Mouse (Mus musculus) heart, adult 9 months (tissue): ENCODE data around the gene Crebl2.

Experiments
- DNase-seq, 2 experiments: peaks; one replicate each; pipeline ENCODE4 v3.0.0; 2022; ENCODE audit warnings: low spot score in 2 of 2

Gene Crebl2

DNA sequence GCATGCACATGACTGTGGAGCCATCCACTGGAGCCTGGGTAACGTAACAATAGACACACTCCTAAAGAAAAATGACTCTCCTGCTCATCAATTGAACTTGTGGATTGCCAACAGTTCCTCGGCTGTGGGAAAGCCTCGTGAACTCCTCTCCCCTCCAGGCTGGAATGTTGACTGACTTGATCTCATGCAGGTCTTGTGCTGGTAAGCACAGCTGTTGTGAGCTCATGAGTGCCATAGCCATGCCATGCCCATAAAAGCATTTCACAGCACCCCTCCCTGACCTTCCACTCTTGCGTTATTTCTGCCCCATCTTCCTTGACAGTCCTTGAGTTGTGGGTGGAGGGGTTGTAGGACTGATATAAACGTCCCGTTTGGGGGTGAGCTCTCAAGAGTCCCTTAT, 9.5 kb upstream of the Crebl2 start:
- DNase-seq: no peak

DNA sequence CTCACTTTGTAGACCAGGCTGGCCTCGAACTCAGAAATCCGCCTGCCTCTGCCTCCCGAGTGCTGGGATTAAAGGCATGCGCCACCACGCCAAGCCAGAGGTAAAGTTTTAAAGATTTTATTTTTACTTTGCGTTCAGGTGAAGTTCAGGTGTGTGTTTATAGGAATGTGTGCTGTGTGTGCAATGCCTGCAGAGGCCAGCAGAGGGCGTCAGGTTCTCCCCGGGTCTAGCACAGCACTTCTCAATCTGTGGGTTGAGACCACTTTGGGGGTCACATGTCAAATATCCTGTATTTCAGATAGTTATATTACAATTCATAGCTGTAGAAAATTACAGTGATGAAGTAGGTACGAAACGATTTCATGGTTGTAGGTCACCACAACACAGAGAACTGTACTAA, 7.1 kb upstream of the Crebl2 start:
- DNase-seq: no peak

DNA sequence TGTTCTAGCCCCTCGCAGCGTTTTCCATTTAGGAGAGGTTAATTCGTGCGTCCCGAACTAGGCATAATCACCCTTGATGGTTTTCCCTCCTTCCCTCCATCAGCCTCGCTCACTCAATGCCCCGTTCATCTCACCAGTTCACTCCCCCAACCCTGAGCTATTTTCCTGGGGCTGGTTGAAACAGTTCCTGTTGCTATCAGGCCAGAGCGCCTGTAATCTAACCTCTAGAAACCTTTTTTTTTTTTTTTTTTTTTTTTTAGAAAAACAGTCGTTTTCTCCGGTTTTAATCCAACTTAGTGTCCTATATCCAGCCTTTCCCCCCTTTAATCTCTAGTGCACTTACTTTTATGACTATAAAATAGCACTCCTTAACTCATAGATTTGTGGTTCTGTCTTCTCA, 822 bp downstream of the Crebl2 start:
- DNase-seq: no peak

DNA sequence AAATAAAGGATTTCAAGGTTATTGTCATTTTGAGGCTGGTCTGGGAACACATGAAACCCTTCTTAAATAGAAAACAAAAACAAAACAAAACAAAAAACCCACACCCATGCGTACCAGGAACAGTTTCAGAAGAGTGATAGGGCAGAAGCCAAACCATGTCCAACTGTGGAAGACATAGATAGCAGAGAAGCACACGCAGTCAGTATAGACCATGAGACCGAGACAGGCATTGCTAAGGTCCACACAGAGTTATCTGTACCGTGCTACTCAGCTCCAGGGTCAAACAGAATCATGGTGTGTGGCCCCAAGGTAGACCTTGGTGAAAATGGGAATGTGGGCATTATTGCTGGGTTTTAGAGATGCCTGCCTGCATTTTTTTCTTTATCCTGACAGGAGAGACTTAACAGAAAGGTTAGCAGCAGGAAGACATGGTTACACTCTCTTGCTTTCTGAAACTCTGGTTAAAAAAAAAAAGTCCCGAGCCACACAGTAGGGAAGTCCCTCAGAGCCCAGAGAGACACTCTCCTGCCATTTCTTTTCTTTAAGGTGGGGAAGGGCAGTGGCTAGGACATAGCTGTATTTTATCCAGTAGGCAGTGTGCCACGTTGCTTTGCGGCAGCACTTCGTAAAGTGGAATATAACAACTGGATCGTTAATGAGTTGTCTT, 4.8 kb downstream of the Crebl2 start:
- DNase-seq: no peak

DNA sequence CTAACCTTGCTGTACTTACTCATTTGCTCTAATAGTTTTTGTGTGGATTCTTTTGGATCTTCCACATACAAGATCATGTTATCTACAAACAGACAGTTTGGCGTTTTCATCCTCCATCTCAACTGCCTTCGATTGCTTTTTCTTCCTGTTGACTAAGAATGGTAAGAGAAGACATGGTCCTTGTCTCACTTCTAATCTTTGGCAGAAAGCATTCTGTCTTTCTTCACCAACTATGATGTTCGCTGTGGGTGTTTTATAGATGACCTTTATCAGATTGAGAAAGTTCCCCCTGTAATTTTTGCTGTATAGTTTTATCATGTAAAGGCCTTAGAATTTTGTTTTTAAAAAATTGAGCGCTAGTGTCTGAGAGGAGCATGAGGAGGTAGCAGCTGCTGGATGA, 8.2 kb downstream of the Crebl2 start:
- DNase-seq: no peak

DNA sequence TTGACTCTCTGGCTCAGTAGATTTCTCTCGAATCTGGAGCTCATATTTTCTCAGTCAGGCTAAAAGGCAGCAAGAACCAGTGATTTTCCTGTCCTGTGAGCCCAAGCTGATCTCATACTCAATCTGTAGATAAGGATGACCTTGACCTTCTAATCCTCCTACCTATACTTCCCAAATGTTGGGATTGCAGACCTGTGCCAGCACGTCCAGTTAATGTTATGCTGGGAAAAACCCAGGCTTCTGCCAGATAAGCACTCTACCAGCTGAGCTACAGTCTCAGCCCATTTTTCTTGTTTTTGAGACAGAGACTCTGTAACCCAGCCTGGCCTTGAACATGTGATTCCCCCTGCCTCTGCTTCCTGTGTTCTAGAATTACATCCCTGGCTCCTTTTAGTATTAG, 10.4 kb downstream of the Crebl2 start:
- DNase-seq: no peak

DNA sequence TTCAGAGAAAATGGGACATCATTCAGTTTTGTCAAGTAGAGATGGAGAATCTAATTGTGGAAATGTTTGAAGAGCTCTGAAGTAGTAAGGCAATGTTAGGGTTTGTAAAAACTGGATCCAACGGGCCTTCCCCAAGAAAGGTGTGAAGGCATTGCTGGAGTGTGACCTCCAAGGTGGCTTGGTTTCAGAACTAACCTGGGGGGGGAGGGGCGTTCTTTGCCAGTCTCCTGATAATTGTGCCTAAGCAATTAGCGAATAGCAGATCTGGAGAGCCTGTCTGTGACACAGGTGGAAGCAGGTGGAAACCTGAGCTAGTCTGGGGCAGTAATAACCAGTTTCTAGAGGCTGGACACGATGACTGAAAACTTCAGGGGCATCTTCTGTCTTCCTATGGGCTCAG, 15.8 kb downstream of the Crebl2 start:
- DNase-seq: no peak

DNA sequence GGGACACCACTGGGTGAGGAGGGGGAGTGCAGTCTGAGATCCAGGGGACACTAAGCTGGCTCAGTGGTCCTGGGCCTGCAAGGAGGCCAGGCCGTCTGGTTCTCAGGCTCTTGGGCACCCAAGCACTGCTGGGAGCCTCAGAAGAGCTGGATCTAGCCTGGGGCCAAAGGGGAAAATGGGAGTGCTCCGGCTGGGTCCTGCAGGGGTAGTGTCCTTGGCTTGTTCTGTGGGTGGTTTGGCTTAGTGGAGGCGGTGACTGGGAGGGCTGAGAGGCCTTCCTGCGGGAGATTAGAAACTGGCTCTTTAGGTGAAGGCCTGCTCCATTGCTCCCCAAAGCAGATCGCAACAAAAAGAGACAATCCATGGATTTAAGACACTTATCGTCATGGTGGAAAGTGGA, 16.4 kb downstream of the Crebl2 start:
- no peak for DNase-seq

DNA sequence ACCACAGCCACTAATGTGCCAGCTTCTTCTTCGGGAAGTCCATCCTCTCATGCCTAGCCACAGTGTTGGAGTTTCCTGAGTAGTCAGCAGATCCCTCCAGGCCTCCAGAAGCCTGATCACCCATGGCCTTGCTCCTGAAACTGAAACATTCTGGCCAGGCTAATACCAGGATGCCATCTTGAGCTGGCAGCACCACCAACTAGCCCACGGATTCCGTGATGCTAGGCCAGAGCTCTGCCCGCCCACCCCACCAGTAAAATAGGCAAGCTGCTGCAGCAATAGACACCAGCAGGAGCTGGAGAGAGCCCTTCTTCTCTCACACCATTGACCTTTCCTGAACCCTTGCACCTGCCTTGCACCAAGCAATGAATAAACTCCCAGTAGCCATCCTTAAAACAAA, 17.6 kb downstream of the Crebl2 start:
- DNase-seq: no peak

DNA sequence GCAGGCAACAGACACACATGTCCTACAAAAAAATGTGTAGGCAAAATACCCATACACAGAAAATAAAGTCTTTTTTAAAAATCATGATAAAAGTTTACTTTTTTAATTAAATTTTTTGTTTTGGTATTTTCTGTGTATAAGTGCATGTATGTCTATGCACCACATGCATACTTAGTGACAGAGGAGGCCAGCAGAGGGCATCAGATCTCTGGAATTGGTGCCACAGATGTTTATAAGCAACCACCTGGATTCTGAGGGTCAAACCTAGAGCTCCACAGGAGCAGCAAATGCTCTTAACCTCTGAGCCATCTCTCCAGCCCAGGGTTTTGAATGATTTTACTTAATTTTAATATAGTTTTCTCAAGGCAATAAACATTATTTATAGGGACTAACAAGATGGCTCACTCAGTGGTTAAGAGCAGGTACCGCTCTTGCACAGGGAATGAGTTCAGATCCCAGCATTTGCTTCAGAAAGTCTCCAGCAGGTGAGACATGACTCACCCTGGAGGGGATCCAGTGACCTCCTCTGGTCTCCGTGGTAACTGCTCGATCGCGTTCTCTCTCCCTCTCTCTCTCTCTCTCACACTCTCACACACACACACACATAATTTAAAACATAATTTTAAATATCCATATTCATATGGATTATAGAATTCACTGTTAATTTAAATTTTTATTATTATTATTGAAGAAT, 18.4 kb downstream of the Crebl2 start:
- no peak for DNase-seq

DNA sequence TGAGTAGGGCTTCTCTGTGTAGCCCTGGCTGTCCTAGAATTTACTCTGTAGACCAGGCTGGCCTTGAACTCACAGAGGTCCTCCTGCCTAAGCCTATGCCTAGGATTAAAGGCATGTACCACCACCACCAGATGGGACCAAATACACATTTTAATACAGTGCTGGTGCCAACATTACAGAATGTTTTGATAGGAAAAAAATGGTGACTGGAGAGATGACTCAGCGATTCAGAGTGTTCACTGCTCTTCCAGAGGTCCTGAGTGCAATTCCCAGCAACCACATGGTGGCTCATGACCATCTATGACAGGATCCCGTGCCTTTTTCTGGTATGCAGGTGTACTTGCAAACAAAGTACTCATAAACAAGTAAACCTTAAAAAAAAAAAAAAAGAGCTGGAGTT, 19.5 kb downstream of the Crebl2 start:
- DNase-seq: no peak

DNA sequence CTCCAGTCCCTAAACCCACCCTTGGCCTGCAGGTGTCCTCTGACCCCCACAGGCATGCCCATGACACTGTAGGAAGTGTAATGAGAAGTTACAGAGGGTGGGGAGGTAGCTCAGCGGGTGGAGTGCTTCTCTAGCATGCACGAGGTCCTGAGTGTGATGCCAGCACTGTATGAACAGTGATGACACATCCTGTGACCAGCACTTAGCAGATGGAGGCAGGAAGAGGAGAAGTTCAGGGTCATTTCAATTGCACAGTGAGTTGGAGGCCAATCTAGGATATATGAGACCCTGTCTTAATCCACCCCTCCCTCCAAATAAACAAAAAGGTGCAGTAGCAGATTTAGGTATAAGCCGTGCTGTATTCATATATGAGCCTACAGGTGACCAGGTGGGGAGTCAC, 20.0 kb downstream of the Crebl2 start:
- no peak for DNase-seq

DNA sequence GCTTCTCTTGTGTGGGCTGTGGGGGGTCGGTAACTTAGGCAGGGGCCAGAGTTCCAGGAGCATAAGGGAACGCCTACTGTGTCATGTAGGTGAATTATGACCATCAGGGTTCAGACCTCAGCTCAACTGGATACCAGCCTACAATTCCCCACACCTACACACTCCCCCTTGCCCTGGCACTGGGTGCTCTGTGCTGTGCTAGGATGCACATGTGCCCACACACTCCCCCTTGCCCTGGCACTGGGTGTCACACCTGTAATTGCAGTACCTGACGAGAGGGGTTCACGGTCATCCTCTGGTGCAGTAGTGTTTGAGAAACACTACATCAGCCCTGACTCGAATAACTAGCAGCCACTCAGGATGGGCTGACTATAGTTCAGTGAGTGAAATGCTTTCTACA, 24.8 kb downstream of the Crebl2 start:
- no peak for DNase-seq

DNA sequence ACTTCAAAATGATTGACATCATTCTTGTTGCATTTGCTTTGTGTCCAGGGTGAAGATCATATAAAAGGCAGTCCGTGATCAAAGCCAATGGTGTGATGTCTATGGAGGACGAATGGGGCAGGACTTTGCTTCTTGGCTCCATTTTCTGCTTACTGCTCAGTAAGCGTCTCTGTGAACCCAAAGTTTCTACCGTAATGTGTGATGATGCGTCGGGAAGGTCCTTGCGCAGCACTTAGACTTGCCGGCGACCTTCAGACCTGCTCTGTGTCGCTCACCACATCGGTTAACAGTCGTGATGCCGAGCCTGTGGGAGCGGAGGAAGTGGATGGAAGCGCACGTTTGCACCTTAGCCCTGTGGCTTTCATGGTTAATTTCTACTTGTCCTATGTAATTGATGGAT, 26.0 kb downstream of the Crebl2 start:
- no peak for DNase-seq

DNA sequence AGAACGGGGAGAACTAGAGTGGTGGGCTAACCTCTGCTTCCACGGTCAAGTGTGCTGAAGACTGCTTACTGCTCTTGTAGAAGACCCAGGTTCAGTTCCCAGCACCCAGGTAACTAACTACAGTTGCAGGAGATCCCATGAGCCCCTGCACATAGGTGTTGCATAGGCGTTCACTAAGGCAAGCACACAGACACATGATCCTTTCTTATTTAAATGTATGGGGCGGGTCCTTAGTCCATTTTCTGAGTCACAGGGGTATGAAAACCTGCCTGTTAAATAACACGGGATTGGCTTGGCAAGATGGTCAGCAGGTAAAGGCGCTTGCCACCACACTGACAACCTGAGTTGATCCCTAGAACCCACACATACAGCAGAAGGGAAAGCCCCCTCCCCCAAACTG, 29.1 kb downstream of the Crebl2 start:
- DNase-seq: no peak

DNA sequence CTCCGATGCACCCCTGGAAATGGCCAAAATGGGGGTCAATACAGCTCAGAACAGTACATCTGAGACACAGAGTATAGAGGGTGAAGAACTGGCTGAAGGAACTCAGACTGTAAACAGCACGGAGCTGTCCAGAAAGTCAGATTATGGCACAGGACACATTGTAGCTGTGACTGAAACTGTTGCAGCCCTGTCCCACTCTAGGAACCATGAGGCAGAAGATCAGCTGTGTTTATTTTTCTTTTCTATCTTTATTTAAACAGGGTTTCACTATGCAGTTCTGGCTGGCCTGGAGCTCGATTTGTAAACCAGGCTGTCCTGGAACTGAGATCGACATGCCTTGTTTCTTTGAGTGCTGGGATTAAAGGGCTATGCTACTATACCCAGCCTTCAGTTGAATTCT, 30.3 kb downstream of the Crebl2 start:
- no peak for DNase-seq

DNA sequence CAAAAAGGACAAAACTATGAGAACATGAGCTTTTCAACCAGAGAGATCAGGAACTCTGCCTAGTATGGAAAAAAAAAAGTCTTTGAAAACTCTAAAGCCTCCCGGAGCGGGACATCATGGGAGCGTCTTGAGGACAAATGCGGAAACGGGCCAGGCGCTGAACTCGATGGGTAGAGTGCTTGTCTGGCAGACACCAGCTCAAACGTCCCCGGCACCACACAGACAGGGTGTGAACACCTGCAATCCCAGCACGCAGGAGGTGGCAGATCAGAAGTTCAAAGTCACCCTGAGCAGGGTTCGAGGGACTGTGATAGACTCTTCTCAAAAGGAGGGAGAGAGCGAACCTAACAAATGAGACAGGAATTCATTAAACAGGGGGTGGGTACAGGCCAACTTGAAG, 31.4 kb downstream of the Crebl2 start:
- DNase-seq: no peak

DNA sequence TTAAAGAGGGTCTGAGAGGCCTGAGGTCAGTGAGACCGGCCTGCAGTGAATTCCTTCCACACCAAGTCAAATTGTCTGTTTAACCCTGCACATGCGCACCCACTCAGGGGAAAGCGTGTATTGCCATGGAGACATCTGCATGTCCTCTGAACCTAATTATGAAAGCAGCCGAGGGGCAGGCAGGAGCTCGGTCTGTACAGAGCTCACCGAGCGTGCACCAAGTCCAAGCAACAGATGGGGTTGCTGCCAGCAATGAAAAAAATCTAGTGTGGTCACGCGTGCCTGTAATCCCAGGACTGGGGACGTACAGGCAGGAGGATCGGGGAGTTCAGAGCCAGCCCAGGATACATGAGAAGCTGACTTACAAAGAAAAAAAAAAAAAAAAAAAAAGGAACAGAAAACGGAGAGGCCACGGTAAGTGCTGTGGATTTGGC, 32.7 kb downstream of the Crebl2 start:
- peak in 1 of 2 experiments; percentile 9 for DNase-seq

DNA sequence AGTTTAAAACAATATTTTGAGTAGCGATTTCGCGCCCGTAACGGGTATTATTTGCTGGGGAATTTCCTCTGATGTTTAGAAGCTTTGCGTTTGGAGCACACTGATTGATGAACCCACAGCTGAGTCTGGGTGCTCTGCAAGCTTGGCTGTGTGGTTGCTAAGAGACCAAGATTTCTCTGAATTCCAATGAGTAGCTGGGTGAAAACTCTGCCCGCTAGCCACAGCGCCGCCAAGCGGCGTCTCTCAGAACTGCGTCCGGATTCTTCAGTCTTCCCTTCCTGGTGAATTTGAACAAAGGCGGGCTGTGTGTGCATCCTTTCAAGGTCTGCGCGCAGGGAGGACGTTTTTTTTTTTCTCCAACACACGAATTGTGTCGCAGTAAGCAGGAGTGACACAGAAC, 33.2 kb downstream of the Crebl2 start:
- peak; percentile 75 to 88 for DNase-seq

DNA sequence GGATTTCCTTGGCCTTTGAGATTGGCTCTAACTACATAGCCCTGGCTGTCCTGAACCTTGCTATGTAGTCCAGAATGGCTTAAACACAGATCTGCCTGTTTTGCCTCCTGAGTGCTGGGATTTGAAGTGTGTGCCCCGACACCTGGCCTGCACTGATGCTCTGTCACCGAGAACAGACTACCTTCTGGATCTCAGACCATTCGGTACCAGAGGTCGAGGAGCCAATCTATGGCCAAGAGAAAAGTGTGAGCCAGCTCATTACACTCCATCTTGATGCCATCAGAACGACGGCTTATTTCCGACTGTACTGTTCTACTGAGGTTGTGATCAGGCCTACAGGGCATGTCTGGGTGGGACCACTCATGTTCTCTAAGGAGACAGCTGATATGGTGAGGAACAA, 36.2 kb downstream of the Crebl2 start:
- no peak for DNase-seq

DNA sequence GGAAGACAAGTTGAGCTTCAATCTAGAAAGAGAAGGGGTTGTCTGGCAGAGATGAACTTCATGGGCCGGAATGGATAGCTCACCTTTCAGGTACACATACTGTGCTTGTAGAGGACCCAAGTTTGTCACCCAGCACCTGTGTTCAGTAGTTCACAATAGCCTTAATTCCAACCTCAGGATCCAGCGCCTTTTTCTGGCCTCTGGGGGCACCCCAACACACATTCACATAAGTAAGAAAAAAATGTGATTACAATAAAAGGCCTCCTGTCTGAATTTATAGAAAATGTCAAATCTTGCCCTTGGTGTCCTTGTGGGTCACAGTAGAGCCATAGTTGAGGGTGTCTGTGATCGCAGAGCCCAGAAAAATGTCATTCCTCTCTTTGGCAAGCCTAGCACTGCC, 37.4 kb downstream of the Crebl2 start:
- DNase-seq: no peak

DNA sequence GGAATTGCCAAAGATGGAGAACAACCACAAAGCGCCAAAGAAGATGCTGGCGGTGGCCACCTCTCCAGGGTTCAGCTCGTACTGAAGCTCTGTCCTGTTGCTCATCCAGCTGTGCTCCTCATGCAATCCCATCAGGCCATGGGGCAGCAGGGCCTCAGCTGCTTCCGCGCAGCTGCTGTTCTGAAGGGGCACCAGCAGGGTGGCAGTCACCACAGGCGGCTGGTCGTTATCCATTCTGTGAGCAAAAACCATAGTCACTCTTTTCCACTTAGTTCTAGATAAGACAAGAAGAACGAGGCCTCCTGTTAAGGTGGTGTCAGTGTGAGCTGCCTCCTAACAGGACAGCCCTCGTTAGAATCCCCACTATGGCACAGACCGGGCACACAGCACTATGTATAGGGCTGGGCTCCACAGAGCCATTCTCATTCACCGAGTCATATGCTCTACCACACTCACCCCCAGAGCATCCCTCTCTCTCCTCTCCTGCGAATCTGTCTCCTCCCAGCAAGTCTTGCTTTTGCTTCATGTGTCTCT, 40.3 kb downstream of the Crebl2 start:
- DNase-seq: no peak

DNA sequence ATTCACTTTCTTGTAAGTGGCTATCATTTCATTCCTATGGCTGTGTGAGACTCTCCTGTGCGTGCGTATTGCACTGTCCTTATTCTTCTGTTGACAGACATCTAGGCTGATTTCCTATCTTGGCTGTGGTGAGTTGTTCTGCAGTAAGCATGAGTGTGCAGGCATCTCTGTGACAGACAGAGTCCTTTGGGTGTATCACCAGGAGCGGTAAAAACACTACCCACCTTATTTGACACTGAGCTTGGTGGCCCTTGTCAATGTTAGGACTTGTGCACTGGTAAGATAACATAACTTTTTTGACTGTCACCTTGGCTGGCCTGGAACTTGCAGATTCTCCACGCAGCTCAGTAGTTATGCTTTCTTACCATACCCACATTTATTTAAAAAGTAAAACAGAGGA, 40.9 kb downstream of the Crebl2 start:
- no peak for DNase-seq

DNA sequence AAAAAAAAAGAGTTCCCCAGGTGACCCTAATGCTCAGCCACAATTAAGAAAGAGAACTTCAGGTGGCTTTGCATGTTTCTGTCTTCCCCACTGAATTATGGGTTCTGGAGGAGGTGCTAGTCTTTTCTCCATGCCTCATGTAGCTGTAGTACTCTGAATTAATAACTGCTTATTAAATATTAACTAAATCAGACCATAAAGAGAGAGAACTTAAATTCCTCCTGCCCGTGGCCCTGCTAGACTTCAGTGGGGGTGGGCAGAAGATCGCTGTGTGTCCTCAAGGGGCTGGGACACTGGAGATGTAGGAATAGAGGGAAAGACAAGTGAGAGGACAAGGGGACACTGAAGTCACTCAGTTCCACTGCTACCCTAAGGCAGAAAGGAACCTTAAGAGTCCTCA, 42.3 kb downstream of the Crebl2 start:
- no peak for DNase-seq
